Mouse (Mus musculus) megakaryocyte-erythroid progenitor cell, adult 5-6 weeks (primary cell): ENCODE results near the gene Fam129b. TPM values are rescaled to one million over a fixed set of nuclear protein-coding genes. Genes with fewer than 3 reads are reported as not detected.

ENCODE experiments used
- total RNA-seq, 2 experiments: library from RNA; stranded (forward) in 1 of 2; stranded (reverse) in 1 of 2; fragments of 200-1000, 215-1000 nt in 1 of 2; fragments of >200 nt in 1 of 2; fragmentation: Nextera tagmentation in 1 of 2; gene quantifications; 2 replicates each; pipeline ENCODE4 v1.2.3; 2014 to 2017

Fam129b gene
- total RNA-seq, 2 experiments from 2014 or later: 9.0 to 13.8 TPM

Other genes starting within 250 kb of the Fam129b start
- 97.0 and 99.9 TPM in 2 replicates for gene Eng, start 229.5 kb upstream of the Fam129b start, total RNA-seq (2014; fragmentation: Nextera tagmentation)
- gene Eng, start 229.5 kb upstream of the Fam129b start, total RNA-seq (2017): 10.8 and 21.3 TPM in 2 replicates
- 94.2 and 96.1 TPM in 2 replicates for gene Fpgs, start 172.0 kb upstream of the Fam129b start, total RNA-seq (2014; fragmentation: Nextera tagmentation)
- gene Fpgs, start 172.0 kb upstream of the Fam129b start, total RNA-seq (2017): 45.7 and 66.1 TPM in 2 replicates
- 95.7 and 133 TPM in 2 replicates for gene Cdk9, start 163.0 kb upstream of the Fam129b start, total RNA-seq (2014; fragmentation: Nextera tagmentation)
- gene Cdk9, start 163.0 kb upstream of the Fam129b start, total RNA-seq (2017): 29.6 and 46.5 TPM in 2 replicates
- 2.5 and 5.4 TPM in 2 replicates for gene Sh2d3c, start 155.1 kb upstream of the Fam129b start, total RNA-seq (2014; fragmentation: Nextera tagmentation)
- gene Sh2d3c, start 155.1 kb upstream of the Fam129b start, total RNA-seq (2017): 1.1 and 1.4 TPM in 2 replicates
- not detected in 2 replicates for gene 6330409D20Rik, start 135.1 kb upstream of the Fam129b start, total RNA-seq (2014; fragmentation: Nextera tagmentation)
- not detected in 2 replicates for gene 6330409D20Rik, start 135.1 kb upstream of the Fam129b start, total RNA-seq (2017)
- gene Tor2a, start 118.9 kb upstream of the Fam129b start, total RNA-seq (2014; fragmentation: Nextera tagmentation): 29.8 and 30.9 TPM in 2 replicates
- 17.1 and 17.4 TPM in 2 replicates for gene Tor2a, start 118.9 kb upstream of the Fam129b start, total RNA-seq (2017)
- not detected in 2 replicates for gene Ttc16, start 100.5 kb upstream of the Fam129b start, total RNA-seq (2014; fragmentation: Nextera tagmentation)
- gene Ttc16, start 100.5 kb upstream of the Fam129b start, total RNA-seq (2017): 1.6 TPM in 1 of 2 replicates, not detected in the other
- gene Ptrh1, start 100.3 kb upstream of the Fam129b start, total RNA-seq (2014; fragmentation: Nextera tagmentation): 5.2 and 6.9 TPM in 2 replicates
- 0.46 and 3.9 TPM in 2 replicates for gene Ptrh1, start 100.3 kb upstream of the Fam129b start, total RNA-seq (2017)
- not detected in 2 replicates for gene Cfap157, start 91.7 kb upstream of the Fam129b start, total RNA-seq (2014; fragmentation: Nextera tagmentation)
- gene Cfap157, start 91.7 kb upstream of the Fam129b start, total RNA-seq (2017): not detected in 2 replicates
- gene Stxbp1, start 28.9 kb upstream of the Fam129b start, total RNA-seq (2014; fragmentation: Nextera tagmentation): 30.2 and 47.7 TPM in 2 replicates
- gene Stxbp1, start 28.9 kb upstream of the Fam129b start, total RNA-seq (2017): 6.5 and 10.4 TPM in 2 replicates
- gene Rpl12, start 85.4 kb downstream of the Fam129b start, total RNA-seq (2014; fragmentation: Nextera tagmentation): 3,260 and 3,361 TPM in 2 replicates
- gene Rpl12, start 85.4 kb downstream of the Fam129b start, total RNA-seq (2017): 3,030 and 3,103 TPM in 2 replicates
- gene Lrsam1, start 85.5 kb downstream of the Fam129b start, total RNA-seq (2014; fragmentation: Nextera tagmentation): 5.1 and 12.6 TPM in 2 replicates
- gene Lrsam1, start 85.5 kb downstream of the Fam129b start, total RNA-seq (2017): 6.3 and 7.9 TPM in 2 replicates
- 15.5 and 27.2 TPM in 2 replicates for gene Slc2a8, start 106.0 kb downstream of the Fam129b start, total RNA-seq (2014; fragmentation: Nextera tagmentation)
- 3.4 and 4.8 TPM in 2 replicates for gene Slc2a8, start 106.0 kb downstream of the Fam129b start, total RNA-seq (2017)